Mouse (Mus musculus) lung, postnatal 0 days (tissue): ENCODE results near the gene Uhrf2. TPM values are rescaled to one million over a fixed set of nuclear protein-coding genes. Genes with fewer than 3 reads are reported as not detected.

ENCODE experiments used
- ATAC-seq: fragments of 200-750 bp; cut with Nextera tagmentation; 2 replicates; pipeline ENCODE4 v1.8.0; 2017; ENCODE audit warnings: moderate library complexity
- DNase-seq: peaks from one replicate; pipeline ENCODE4 v3.0.0-alpha.2; 2016; ENCODE audit warnings: low spot score
- H3K27ac ChIP-seq: fragments of 300-500 bp; sonication (generic); 2 replicates; pipeline ENCODE4 v1.5.1; 2014; ENCODE audit warnings: antibody characterized with exemption, mild to moderate bottlenecking, low read length, mixed read lengths
- H3K27me3 ChIP-seq: fragments of 300-500 bp; sonication (generic); replicated peaks from 2 replicates; pipeline ENCODE4 v1.6.1; 2014; ENCODE audit warnings: low read length, mixed read lengths; ENCODE audit not compliant: insufficient read depth
- H3K36me3 ChIP-seq: fragments of 300-500 bp; sonication (generic); 2 replicates; pipeline ENCODE4 v1.6.1; 2014; ENCODE audit warnings: low read length, mixed read lengths; ENCODE audit not compliant: insufficient read depth
- H3K4me1 ChIP-seq: fragments of 300-500 bp; sonication (generic); 2 replicates; pipeline ENCODE4 v1.6.1; 2014; ENCODE audit warnings: antibody characterized with exemption, low read depth, low read length, mixed read lengths; ENCODE audit not compliant: insufficient read depth
- H3K4me2 ChIP-seq: fragments of 300-500 bp; sonication (generic); replicated peaks from 2 replicates; pipeline ENCODE4 v1.6.1; 2014; ENCODE audit warnings: low read depth, mild to moderate bottlenecking, low read length, moderate library complexity, mixed read lengths
- H3K4me3 ChIP-seq: fragments of 300-500 bp; sonication (generic); 2 replicates; pipeline ENCODE4 v1.5.1; 2014; ENCODE audit warnings: low read depth, low read length
- H3K9ac ChIP-seq: fragments of 300-500 bp; sonication (generic); replicated peaks from 2 replicates; pipeline ENCODE4 v1.6.1; 2014; ENCODE audit warnings: low read depth, mild to moderate bottlenecking
- H3K9me3 ChIP-seq: fragments of 300-500 bp; sonication (generic); 2 replicates; pipeline ENCODE4 v1.6.1; 2016; ENCODE audit warnings: low read length, mixed read lengths
- CTCF ChIP-seq: IDR thresholded peaks from 2 replicates; pipeline ENCODE4 v1.5.1; 2016; ENCODE audit warnings: antibody characterized with exemption, mild to moderate bottlenecking
- EP300 ChIP-seq: IDR thresholded peaks from 2 replicates; pipeline ENCODE4 v1.6.1; 2016; ENCODE audit warnings: antibody characterized with exemption, mild to moderate bottlenecking, control low read depth
- WGBS: fragments of 180-500 bp; shearing (Covaris S2); extraction: QIAGEN DNeasy Blood & Tissue Kit; methylation state at CpG from one replicate; pipeline ENCODE4 v1.1.7; 2014; 5-methylcytosine and 5-hydroxymethylcytosine counted together
- polyA plus RNA-seq: library from polyadenylated mRNA; unstranded; fragments of >200 nt; fragmentation: Nextera tagmentation; extraction: Ambion mirVana; gene quantifications from 2 replicates; pipeline ENCODE4 v1.2.1, GENCODE M21; 2015

Gene Uhrf2
- polyA plus RNA-seq, 1 experiment from 2014 or later, result 28.0 TPM

DNA sequence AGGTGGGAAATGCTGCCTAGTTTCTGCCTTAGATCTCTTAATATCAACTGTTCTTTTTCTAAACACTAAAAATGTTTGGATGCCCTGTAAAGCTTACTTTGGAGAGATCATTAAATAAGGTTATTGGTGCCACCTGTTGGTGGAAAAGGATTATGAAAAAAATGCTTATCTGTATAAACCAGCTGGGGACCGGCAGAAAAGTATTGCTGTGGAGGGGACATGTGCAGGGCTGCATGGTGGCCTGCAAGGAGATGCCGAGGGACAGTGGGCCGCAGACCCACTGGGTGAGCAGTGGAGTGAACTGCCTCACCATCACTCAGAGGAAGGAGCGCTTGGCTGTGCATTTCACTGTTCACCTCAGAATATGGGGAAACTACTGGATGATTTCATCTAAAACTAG is 97.9 kb downstream of the Uhrf2 start:
- Histone ChIP-seq H3K36me3 (no peaks in the 10 kb centered on the region), H3K9ac (no peak overlapping the region), H3K4me2 (no peak overlapping the region), H3K4me1 (no peaks in the 10 kb centered on the region), H3K27ac (no peak overlapping the region), H3K4me3 (no peak overlapping the region), H3K27me3 (no peaks in the 10 kb centered on the region), H3K9me3 (no peaks in the 10 kb centered on the region)
- TF ChIP-seq EP300, result no peak
- TF ChIP-seq CTCF, result peak; percentile 47
- DNase-seq (peak; percentile 67), ATAC-seq (no peak)
- 61% methylated on average over 4 of the region's 4 CpGs for WGBS

GRCm38 (mm10) chr19:30136308-30136707 is 106.0 kb downstream of the Uhrf2 start:
- TF ChIP-seq EP300 (no peak; the same call in 1 of the 2 replicates), CTCF (no peak)
- no peak overlapping the region for H3K4me3 ChIP-seq
- no peak overlapping the region for H3K9ac ChIP-seq
- no peak overlapping the region for H3K4me2 ChIP-seq
- no peaks in the 10 kb centered on the region for H3K36me3 ChIP-seq
- no peaks in the 10 kb centered on the region for H3K4me1 ChIP-seq
- H3K9me3 ChIP-seq, result no peaks in the 10 kb centered on the region
- peak; percentile 66 for DNase-seq
- ATAC-seq, result peak; percentile 76
- no peaks in the 10 kb centered on the region for H3K27me3 ChIP-seq
- H3K27ac ChIP-seq, result no peak overlapping the region
- 63% methylated on average over 1 of the region's 1 CpGs for WGBS

Other genes starting within 250 kb of the Uhrf2 start
- 3.2 and 3.7 TPM in 2 replicates for gene 9930021J03Rik, start 224.5 kb upstream of the Uhrf2 start, polyA plus RNA-seq
- 7.6 and 9.0 TPM in 2 replicates for gene Ranbp6, start 217.5 kb upstream of the Uhrf2 start, polyA plus RNA-seq
- 56.1 and 148 TPM in 2 replicates for gene Il33, start 105.4 kb upstream of the Uhrf2 start, polyA plus RNA-seq
- not detected in 2 replicates for gene Trpd52l3, start 26.7 kb upstream of the Uhrf2 start, polyA plus RNA-seq
- 0.07 and 0.10 TPM in 2 replicates for gene Gldc, start 144.9 kb downstream of the Uhrf2 start, polyA plus RNA-seq
- gene Mbl2, start 202.4 kb downstream of the Uhrf2 start, polyA plus RNA-seq, result not detected in 2 replicates